Mouse (Mus musculus): ENCODE measurements at regions not wholly inside any gene's neighbourhood (a gene's known extent, or its start where the extent isn't known, plus 50 kb on each side); places are given as distances from the start of the nearest gene placed in this dataset.

DNA sequence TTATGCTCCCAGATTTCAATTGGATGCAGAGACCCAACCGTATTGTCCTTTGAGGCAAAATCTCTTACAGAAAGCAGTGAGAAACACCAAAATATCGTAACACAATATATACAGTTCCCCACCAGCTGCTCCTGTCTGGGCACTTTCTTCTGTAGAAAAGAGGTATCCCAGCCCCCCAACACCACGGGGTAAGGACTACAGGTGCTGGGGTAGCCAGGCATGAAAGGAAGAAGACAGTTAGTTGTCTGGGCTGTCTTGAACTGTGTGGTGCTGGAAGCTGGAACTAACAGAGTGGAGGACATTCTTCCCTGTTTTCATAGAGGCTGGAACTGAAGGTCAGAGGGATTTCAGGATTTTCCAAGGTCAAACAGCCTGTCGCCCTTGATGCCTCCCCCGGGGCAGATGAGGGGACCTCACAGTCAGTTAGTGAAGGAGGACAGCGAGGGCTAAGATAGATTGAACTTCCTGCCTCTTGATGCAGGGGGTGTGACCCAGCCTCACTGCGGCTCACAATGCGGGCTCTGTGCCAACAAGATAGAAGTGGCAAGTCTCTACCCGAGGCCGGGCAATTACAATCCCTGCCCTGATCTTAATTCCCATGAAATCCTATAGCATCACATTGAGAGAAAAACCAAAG, 96.6 kb upstream of the Atp1a1 start:
- peaks cover 32% of the 10 kb centered on the region for H3K4me1 ChIP-seq (replicated peaks; ENCODE audit: control insufficient read depth, insufficient read depth, low read length)
- no peaks in the 10 kb centered on the region for H3K27me3 ChIP-seq (ENCODE audit: control insufficient read depth, insufficient read depth, low read length)
- no peaks in the 10 kb centered on the region for H3K36me3 ChIP-seq (ENCODE audit: control insufficient read depth, insufficient read depth, low read length)
- H3K4me3 ChIP-seq (ENCODE audit: control insufficient read depth, insufficient read depth, low read length) = peak overlapping the region; percentile 21; the same call in 1 of the 2 replicates
- WGBS = 4% methylated on average over 10 of the region's 10 CpGs
- DNase-seq = peak; percentile 66
- TF ChIP-seq CTCF (IDR thresholded peaks at IDR 0.05; ENCODE audit: borderline replicate concordance, control insufficient read depth, extremely low read depth, insufficient read depth, low read length, poor library complexity) (no peak), POLR2A (IDR thresholded peaks at IDR 0.05; ENCODE audit: control insufficient read depth, extremely low read depth, insufficient read depth, low read length, poor library complexity) (0 out of 2 replicates have a peak, but pooled peaks have one; percentile 19)
- H3K27ac ChIP-seq (ENCODE audit: control insufficient read depth, insufficient read depth, low read length) = peak overlapping the region; percentile 89

DNA sequence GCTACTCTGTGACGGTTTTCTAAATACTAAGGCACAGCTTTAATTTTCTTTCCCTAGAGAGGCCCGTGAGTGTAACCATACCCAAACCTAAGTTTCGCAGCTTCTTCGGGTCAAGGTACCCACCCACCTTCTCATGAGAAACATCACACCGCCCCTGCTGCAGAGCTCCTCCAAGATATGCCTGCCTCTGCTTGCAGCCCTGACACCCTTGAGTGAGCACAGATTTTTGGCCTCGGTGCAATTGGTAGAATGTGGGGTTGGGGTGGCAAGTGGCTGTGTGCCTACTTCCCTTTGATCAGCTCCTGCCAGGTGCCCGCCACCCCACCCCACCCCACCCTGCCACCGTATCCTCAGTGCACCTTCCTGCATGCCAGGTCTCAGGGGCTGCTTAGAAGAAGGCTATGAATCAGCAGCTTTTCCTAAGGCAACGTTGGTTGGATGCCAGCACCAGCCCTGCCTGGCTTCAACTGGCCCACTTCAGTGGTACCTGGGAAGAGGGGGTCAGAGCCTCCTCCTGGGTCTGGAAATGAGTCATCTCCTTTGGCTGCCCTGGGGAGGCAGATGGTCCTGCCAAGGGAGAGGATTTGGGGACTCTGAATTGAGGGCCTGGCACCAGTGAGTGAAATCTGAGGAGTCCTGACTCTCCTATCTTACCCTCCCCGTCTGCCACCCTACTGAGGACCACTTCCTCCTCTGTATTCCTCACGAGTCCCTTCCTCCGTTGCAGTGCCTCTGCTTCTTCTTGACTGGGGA, 95.6 kb upstream of the Atp1a1 start:
- TF ChIP-seq POLR2A (IDR thresholded peaks at IDR 0.05; ENCODE audit: control insufficient read depth, extremely low read depth, insufficient read depth, low read length, poor library complexity) (no peak), CTCF (IDR thresholded peaks at IDR 0.05; ENCODE audit: borderline replicate concordance, control insufficient read depth, extremely low read depth, insufficient read depth, low read length, poor library complexity) (no peak)
- H3K27me3 ChIP-seq (ENCODE audit: control insufficient read depth, insufficient read depth, low read length) = no peaks in the 10 kb centered on the region
- H3K27ac ChIP-seq (ENCODE audit: control insufficient read depth, insufficient read depth, low read length) = peak overlapping the region; percentile 89
- peaks cover 36% of the 10 kb centered on the region for H3K4me1 ChIP-seq (replicated peaks; ENCODE audit: control insufficient read depth, insufficient read depth, low read length)
- H3K4me3 ChIP-seq (ENCODE audit: control insufficient read depth, insufficient read depth, low read length) = no peak overlapping the region
- WGBS = 28% methylated on average over 12 of the region's 12 CpGs
- H3K36me3 ChIP-seq (ENCODE audit: control insufficient read depth, insufficient read depth, low read length) = no peaks in the 10 kb centered on the region
- DNase-seq = no peak

DNA sequence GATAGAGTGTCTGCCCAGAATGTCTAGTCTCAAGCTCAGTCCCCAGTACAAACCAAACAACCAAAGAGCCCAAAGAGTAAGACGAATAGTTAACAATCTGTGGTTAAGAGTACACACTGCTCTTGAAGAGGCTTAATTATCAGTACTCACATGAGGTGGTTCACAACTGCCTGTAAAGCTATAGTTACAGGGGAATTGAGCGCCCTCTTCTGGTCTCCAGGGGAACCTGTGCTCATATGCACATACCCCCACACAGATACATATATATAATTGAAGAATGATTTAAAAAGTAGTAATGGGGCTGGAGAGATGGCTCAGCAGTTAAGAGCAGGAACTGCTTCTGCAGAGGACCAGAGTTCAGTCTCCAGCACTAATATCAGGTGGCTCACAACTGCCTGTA, 92.3 kb upstream of the Atp1a1 start:
- Histone ChIP-seq H3K27me3 (ENCODE audit: control insufficient read depth, insufficient read depth, low read length) (no peaks in the 10 kb centered on the region), H3K36me3 (ENCODE audit: control insufficient read depth, insufficient read depth, low read length) (no peaks in the 10 kb centered on the region), H3K4me1 (replicated peaks; ENCODE audit: control insufficient read depth, insufficient read depth, low read length) (peaks cover 35% of the 10 kb centered on the region), H3K27ac (ENCODE audit: control insufficient read depth, insufficient read depth, low read length) (no peak overlapping the region), H3K4me3 (ENCODE audit: control insufficient read depth, insufficient read depth, low read length) (no peak overlapping the region)
- 94% methylated on average over 2 of the region's 2 CpGs for WGBS
- no peak for TF ChIP-seq CTCF (IDR thresholded peaks at IDR 0.05; ENCODE audit: borderline replicate concordance, control insufficient read depth, extremely low read depth, insufficient read depth, low read length, poor library complexity)
- no peak for TF ChIP-seq POLR2A (IDR thresholded peaks at IDR 0.05; ENCODE audit: control insufficient read depth, extremely low read depth, insufficient read depth, low read length, poor library complexity)
- no peak for DNase-seq

DNA sequence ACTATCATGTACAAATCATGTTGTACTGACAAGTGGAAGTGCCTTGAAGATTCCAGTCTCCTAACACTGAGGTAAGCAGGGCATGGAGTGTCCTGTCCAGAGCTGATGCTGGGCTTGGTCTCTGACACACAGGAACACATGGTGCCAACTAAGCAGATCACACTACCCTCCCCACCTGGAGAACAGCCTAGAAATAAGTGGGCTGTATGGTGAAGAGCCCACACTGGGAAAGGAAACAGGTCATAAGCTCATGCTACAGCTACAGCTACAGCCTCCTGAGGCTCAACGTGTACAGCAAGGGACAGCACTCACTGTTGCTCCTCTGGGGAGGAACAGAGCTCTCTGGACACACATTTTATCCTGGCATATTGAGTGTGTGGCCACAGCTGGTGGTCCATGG, 89.8 kb upstream of the Atp1a1 start:
- TF ChIP-seq POLR2A (IDR thresholded peaks at IDR 0.05; ENCODE audit: control insufficient read depth, extremely low read depth, insufficient read depth, low read length, poor library complexity) (no peak), CTCF (IDR thresholded peaks at IDR 0.05; ENCODE audit: borderline replicate concordance, control insufficient read depth, extremely low read depth, insufficient read depth, low read length, poor library complexity) (no peak)
- no peak overlapping the region for H3K4me3 ChIP-seq (ENCODE audit: control insufficient read depth, insufficient read depth, low read length)
- H3K27me3 ChIP-seq (ENCODE audit: control insufficient read depth, insufficient read depth, low read length) = no peaks in the 10 kb centered on the region
- no peak for DNase-seq
- no peaks in the 10 kb centered on the region for H3K36me3 ChIP-seq (ENCODE audit: control insufficient read depth, insufficient read depth, low read length)
- H3K27ac ChIP-seq (ENCODE audit: control insufficient read depth, insufficient read depth, low read length) = no peak overlapping the region
- WGBS = 61% methylated on average over 1 of the region's 1 CpGs
- peaks cover 13% of the 10 kb centered on the region for H3K4me1 ChIP-seq (replicated peaks; ENCODE audit: control insufficient read depth, insufficient read depth, low read length)

DNA sequence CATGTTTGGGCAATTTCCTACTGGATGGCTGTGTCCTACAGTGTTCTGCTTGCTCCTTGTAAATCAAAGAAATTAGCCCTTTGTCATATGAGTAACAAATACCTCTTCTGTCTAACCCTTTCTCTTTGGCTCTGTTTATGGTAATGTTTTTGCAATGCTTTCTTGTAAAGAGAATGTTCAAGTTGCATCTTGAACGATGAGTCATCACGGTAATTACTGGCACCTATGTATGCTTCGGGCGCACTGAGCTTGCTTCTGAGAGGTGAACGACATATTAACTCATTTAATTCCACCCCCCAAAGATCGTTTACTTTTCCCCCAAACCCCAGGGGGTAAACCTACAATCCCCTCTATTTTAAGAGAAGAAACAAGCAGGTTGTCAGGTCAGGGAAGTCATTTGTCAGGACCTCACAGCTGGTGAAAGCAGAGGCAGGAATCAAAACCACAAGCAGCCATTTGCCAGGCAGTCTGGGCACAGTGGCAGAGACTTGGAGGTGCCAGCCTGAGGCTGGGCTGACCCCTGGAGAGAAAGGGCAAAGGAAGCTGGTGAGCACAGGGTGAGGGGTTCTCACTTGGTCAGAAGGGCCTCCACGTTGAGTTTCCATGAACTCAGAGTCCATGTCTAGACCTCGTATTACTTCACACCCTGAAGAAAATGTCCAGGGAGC, 87.6 kb upstream of the Atp1a1 start:
- no peak for DNase-seq

DNA sequence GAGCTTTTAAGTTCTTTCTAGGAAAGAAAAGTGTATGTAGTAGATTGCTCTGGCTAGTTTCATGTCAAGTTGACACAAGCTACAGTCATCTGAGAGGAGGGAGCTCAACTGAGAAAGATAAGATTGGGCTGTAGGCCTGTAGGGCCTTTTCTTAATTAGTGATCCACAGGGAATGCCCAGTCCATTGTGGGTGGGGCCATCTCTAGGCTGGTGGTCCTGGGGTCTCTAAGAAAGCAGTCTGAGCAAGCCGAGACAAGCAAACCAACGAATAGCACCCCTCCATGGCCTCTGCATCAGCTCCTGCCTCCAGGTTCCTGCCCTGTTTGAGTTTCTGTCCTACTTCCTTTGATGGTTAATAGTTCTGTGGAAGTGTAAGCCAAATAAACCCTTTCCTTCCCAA, 86.3 kb upstream of the Atp1a1 start:
- Histone ChIP-seq H3K27me3 (ENCODE audit: control insufficient read depth, insufficient read depth, low read length) (no peaks in the 10 kb centered on the region), H3K4me3 (ENCODE audit: control insufficient read depth, insufficient read depth, low read length) (no peak overlapping the region), H3K36me3 (ENCODE audit: control insufficient read depth, insufficient read depth, low read length) (no peaks in the 10 kb centered on the region), H3K4me1 (replicated peaks; ENCODE audit: control insufficient read depth, insufficient read depth, low read length) (peaks cover 14% of the 10 kb centered on the region), H3K27ac (ENCODE audit: control insufficient read depth, insufficient read depth, low read length) (no peak overlapping the region)
- WGBS = 95% methylated on average over 2 of the region's 2 CpGs
- DNase-seq = no peak
- TF ChIP-seq CTCF (IDR thresholded peaks at IDR 0.05; ENCODE audit: borderline replicate concordance, control insufficient read depth, extremely low read depth, insufficient read depth, low read length, poor library complexity) = no peak
- no peak for TF ChIP-seq POLR2A (IDR thresholded peaks at IDR 0.05; ENCODE audit: control insufficient read depth, extremely low read depth, insufficient read depth, low read length, poor library complexity)

More for the DNA sequence above, 87.6 kb upstream of the Atp1a1 start:
- Histone ChIP-seq H3K36me3 (ENCODE audit: control insufficient read depth, insufficient read depth, low read length) (no peaks in the 10 kb centered on the region), H3K27me3 (ENCODE audit: control insufficient read depth, insufficient read depth, low read length) (no peaks in the 10 kb centered on the region), H3K4me3 (ENCODE audit: control insufficient read depth, insufficient read depth, low read length) (no peak overlapping the region), H3K27ac (ENCODE audit: control insufficient read depth, insufficient read depth, low read length) (no peak overlapping the region), H3K4me1 (replicated peaks; ENCODE audit: control insufficient read depth, insufficient read depth, low read length) (peaks cover 16% of the 10 kb centered on the region)
- TF ChIP-seq CTCF (IDR thresholded peaks at IDR 0.05; ENCODE audit: borderline replicate concordance, control insufficient read depth, extremely low read depth, insufficient read depth, low read length, poor library complexity) (no peak), POLR2A (IDR thresholded peaks at IDR 0.05; ENCODE audit: control insufficient read depth, extremely low read depth, insufficient read depth, low read length, poor library complexity) (no peak)
- WGBS = 33% methylated on average over 8 of the region's 8 CpGs

Measured in thymus, adult 2 months (tissue).